Mouse (Mus musculus): ENCODE data around the gene Lgals4.

DNA sequence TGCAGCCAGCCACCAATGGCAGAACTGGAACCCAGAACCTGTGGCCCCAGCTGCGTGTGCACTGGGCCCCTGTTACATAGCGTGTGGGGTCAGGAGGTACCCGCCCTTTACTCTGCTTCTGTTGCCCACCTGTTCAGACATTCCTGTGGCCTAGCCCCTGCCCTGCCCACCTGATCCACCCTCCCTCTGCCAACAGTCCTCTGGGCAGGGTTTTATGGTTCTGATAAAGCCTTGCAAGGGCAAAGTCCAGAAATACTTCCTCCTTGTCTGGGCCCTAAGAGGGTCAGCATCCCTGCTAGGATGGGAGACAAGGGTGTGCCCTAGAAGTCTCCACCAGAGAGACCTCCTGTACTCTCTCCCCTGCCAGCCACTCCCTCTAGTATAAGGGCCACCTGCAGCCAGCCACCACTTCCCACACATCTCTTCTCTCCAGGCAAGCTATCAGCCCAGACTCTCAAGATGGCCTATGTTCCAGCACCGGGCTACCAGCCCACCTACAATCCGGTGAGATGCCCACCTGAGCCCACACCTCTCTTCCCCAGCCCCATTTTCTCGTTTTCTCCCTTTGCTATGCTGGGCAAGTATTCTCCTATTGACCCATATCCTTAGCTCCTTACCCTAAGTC lies at the start of gene Lgals4:
- no peak for TF ChIP-seq CTCF (IDR thresholded peaks at IDR 0.05; ENCODE audit: low read depth, low read length)
- TF ChIP-seq POLR2A (IDR thresholded peaks at IDR 0.05; ENCODE audit: extremely low read depth, insufficient read depth, low read length) = no peak

Data from liver, adult 2 months (tissue).